Mouse (Mus musculus) heart, adult 8-10 months (tissue): Measurements from ENCODE around the gene Tagap. TPM values are rescaled to one million over a fixed set of nuclear protein-coding genes. Genes with fewer than 3 reads are reported as not detected.
A peak's percentile ranks its signal among the peaks of the same experiment; 100 is the strongest.
"Not testable (repeated sequence)": the region's sequence is repeated elsewhere in the genome, so short reads cannot be mapped to it uniquely, and the experiment has no call there.

Experiments used
- DNase-seq: peaks from one replicate; pipeline ENCODE4 v3.0.0; 2022; ENCODE audit warnings: low spot score
- total RNA-seq, 4 experiments: library from RNA; stranded (reverse); gene quantifications; 2 replicates each; pipeline ENCODE4 v1.2.4; 2022

The Tagap gene
- total RNA-seq, 4 experiments from 2014 or later, result 2.1 to 3.2 (median 2.5) TPM

DNA sequence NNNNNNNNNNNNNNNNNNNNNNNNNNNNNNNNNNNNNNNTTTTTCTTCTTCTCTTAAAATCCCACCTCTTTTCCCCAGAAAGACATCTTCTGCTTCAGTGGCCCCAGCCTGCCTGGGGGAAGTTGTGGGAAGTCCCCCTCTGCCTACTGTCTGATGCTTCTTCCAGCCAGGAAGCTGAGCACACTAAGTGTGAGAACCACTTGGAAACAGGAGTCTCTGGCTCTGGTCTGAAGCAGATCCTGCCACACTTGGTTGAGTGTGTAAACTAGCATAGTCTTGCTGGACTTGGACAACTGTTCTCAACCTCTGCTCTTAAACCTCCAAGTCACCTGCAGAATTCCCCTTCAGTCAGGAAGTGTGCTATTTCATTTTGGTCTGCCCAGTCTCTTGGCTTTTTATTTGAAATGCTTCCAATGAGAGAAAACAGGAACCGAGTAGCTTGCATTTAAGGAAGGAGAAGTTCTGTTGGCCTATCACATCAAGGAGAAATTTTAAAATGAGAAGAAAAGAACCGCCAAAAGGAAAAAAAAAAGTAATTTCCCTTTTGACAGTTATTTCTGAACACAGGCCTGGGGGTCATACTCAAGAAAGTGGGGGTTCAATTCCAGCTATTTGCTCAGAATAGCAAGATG lies 11.1 kb upstream of the Tagap start:
- no peak for DNase-seq

DNA sequence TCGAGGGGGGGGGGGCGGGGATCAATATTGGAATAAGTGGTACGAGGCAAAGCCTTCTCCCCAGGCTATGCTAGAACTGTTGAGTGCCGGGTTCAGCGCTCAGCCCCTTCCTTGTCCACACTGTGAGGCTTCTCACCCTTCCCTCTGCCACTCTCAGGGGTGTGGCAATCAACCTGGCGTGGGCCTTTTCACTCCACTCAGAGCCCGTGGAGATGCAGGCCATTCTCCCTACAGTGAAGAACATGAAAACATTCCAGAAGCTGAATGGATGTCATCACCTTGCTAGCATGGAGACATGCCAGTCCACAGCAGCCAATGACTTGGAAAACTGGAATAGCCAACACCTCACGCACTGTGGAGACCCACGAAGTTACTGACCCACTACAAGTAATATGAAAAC lies 10.0 kb upstream of the Tagap start:
- DNase-seq, result no peak

DNA sequence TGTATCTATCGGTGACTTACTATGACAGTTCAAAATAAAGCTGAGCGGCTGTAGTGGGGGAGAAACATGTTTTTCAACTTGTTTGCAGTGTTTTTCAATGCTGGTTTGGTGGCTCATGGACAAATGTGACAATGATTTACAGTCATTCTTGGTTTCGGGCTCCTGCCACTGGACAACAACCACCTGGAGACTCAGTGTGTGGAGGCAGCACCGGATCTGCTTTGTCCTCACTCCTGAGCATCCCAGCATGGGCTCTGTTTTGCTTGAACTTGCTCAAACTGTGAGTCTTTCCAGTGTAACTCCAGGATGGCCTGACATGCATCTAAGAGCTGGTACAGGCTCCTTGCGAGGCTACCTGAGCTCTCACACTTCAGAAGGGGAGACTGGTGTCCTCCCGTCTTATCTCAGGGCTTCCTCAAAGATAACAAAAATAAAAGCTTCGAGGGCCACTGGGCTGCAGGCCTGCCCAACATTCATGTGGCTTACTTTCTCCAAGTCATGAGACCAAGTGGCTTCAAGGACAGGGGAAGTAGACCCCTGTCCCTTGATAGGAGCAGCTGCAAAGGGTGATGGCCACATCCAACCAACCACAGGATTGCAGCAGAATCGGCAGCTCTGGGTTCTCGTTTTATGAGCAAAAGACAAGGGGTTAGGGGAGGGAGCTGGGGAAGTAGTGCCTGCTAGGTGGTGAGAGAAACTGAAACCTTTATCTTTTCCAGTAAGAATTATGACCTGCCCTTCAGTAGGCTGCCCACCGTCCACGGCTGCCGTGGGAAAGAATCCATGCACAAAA lies 8.8 kb upstream of the Tagap start:
- DNase-seq, result no peak

DNA sequence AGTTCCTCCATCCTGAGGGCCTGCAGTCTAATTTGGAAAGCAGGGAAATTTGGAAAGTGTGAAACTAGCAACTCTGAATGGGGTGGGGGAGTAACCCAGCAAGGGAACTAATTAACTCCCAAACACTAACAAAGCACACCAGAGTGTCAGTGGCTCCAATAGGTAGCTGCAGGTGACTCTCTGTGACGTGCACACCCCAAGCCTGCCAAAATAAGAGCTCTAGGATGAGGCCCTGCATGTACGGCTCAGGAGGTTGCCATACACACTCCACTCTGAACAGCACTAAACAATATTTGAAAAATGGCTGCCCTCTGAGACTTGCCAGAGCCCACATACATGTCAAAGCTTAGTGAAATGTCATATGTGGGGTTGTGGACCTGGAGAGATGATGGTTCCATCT lies 7.4 kb upstream of the Tagap start:
- DNase-seq, result no peak

DNA sequence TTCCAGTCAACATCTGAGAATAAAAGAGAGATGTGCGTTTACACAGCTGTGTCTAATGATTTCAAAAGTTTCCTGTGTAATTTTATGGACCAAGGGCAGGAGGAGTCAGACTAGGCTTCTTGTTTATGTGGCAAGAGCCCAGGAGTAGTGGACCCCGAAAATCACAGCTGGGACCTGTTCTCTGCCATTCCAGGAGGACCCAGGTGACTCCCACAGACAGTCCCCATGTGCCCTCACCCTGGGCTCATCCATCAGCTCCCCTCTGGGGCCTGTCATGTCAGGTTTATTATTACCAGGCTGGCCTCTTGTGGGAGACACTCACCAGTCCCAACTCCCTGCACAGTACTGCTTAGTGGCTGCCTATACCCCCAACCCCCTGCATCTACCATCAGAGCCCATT lies 6.6 kb upstream of the Tagap start:
- no peak for DNase-seq

DNA sequence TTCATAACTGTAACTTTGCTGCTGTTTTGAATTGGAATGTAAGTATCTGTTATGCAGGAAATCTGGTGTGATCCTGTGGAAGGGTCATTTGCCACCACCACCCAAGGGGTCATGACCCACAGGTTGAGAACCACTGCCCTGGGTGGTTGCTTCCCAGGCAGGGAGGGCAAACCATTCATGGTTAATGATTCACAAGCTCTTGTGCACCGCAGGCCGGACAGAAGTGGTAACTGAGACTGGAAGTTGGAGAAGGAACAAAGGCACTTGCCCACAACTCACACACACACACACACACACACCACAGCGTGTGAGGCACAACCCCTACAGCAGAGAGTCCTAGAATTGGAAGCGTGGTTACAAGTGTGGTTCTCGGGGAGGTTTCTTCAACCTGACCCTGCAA lies 3.2 kb upstream of the Tagap start:
- DNase-seq, result no peak

DNA sequence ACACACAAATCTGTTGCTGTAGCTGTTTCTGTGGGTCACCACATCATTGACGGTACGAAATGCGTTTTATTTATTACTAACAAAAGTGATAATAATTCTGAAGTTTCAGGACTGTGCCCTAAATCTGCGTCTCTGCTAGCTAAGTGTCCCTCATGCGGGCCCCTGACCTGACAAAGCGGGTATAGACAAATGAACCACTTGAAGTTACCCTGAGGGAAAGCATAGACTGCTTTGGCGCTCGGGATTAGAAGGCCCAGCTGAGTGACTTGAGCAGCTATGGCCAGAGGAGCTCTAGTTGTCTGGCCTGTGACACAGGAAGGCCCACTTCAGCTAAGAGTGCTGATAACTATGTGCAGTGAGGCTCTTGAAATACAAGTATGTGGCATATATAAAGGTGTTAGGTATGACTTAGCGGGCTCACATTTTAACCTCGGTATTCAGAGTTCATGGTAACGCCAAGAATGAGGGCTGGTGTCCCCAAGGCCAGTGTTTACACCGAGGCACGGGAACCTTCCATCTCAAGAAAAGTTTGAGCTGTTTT lies 1.5 kb upstream of the Tagap start:
- DNase-seq, result no peak

DNA sequence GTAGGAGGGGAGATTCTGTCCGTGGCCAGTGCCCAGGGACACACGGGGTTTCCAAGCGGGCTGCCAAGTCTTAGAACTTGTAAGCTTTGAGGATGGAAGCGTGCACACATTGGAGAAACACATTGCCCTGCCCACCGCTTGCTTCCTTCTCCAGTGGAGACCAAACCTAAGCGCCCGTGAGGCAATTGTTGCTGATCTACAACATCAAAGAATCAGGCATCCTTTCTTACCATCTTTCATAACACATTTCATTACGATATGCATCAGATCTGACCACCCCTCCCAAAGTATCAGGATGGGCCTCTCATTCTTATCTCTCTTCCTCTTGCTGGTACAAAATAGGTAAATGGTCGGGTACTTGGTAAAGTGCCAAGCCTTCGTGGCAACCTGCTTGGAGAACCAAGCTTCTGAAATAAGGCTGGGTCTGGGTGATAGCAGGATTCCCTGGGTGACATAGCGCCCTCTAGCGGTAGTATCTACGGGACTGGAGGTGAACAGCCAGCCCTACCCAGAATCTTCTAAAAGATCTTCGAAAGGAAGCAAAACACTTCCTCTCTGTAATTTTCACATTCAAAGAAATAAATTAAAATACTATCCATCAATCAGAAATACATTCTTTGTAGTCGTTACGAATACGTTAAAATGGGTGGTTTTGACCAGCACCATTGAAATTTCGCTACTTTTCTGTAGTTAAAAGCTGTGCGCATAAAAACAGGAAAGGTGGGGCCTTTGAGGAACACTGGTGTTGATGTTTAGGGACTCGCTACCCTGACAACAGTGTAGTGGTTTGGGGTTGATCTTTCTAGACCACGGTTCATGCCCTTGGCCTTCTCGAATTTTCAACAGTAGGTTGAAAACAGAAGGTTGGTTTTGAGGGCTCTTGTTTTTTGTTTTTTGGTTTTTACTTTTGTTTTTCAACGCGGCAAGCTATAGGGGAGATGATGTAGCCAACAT lies 2.1 kb downstream of the Tagap start:
- DNase-seq, result peak; percentile 67

DNA sequence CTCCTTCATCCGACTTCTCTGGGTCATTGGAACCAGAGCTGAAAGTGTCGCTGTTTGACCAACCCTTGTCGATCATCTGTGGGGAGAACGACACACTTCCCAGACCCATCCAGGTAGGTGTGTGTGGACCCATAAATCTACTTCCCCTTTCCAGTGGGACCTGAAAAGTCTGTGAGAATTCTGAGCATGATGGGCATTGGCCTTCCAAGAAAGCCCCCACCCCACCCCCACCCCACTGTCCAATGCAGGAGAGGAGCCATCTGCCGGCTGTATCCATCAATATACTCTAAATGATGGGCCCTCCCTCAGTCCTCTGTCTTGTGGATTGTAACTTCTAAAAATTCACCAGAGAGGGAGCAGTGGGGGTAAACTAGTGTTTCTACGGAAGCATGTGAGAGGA lies 2.9 kb downstream of the Tagap start:
- DNase-seq, result no peak

DNA sequence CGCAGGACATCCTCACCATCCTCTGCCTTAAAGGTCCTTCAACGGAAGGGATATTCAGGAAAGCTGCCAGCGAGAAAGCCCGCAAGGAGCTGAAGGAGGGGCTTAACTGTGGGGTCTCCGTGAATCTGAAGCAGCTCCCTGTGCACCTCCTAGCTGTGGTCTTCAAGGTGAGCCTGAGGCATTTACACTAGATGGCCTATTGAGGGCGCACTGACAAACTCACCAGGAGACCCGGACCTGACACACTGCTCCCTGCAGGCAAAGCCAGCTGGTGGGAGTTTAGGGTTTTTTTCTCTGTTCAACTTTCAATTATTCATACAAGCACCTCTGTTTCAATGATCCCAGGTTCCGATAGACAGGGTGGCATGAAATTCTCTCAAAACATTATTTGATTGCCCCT lies 3.5 kb downstream of the Tagap start:
- no peak for DNase-seq

DNA sequence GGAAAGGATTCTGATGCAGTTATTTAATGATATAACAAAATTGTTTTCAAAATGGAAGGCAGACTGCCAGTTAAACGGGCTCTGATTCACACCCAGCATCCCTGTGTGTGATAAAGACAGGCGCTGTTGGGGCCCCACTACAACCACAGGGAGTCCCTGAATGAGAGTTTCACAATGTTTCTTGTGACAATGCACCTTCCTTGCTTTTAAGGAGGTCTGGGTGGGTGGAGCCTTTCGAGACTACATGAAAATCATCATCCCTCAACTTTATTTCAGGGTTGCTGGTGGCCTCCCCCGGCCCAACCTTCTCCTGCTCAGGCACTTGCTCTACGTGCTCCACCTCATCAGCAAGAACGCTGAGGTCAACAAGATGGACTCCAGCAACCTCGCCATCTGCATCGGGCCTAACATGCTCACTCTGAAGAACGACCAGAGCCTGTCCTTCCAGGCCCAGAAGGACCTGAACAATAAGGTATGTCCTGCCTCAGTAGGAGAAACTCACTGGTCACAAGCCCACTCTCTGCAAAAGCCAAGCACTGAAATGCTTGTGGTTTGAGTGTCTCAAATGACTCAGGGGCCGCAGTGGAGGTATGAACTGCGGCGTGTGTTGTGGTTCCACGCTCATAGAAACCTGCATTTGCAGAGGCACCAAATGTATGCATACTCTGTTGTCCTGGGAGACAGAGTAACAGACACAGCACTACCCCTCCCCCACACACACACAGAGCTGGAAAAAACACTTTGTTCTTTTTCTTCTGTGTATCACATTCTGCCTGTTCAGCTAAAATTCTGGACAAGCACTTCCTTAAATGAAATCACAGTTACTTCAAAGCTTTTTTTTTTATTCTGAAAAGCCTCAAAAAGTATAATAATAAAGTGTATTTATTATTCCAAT lies 5.5 kb downstream of the Tagap start:
- no peak for DNase-seq

DNA sequence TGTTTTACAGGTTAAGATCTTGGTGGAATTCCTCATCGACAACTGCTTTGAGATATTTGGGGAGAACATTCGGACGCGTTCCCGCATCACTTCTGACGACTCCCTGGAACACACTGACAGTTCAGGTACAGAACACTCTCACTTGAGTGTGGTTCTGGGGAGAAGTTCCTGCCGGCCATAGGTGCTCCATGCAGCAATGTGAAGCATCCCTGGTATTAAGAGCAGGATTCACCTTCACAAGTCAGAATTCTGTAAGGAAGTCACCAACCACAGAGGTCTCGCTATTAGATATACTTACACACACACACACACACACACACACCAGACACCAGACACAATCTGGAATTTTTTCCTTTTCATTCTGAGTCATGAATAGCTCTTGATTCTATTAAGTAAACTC lies 6.3 kb downstream of the Tagap start:
- DNase-seq, result not testable (repeated sequence)

DNA sequence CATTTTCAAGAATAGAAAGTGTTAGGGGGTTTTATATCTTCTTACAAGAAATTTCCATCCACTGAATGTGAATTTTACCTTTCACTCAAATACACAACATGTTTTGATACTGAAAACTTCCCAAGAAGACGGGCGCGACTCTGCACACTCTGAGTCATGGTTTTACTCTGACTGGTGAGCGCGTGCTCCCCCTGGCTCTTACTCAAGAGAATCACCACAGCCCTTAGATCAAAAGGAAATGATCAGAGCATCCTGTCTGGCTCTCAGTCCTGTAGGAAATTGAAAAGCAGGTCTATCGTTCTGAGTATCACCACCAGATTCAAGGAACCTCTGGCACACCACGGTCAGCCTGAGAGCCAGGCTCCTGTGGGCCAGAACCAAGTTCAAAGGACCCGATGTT lies 13.8 kb downstream of the Tagap start:
- peak; percentile 24 for DNase-seq

DNA sequence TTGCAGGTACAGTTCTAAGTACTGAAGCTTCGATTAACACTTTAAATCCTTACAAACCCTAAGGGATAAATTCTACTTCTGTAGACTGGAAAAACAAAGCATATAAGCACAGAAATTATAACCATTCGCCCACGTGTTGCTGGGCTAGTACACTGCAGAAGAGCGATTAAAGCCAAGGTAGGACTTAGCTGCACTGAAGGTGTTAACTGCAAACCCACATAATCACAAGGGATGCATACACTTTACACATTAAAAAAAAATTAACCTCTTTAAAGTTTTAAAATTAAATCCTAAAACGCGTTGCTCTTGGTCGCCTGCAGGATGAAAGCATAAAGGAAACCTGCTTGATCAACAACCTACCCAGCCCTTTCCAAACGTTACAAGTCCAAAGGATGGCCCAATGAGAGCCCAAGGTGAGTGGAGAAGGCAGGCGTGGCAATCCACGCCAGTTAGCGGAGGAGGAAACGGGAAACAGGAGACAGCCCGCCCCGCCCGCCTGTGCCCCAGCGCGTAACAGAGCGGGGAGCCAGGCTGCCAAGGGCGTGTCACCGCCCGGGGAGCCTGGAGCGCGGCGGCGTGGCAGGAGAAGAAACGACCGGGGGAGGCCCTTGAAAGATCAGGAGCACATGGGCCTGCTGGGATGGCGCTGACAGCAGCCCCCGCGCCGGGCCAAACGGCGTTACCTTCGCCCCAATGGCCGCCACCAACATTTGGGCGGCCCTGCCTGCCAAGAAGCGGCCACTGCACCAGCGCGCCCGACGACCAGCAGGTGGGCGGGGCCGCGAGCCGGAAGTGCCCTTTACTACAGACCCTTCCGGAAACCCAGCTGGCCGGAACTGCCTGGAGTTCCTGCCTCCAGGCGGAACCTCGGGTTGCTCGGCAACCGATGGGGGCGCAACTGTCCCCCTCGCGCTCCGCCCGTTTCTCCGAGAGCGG lies 19.6 kb downstream of the Tagap start, which contains the start of gene Rsph3a:
Gene Rsph3a (plus strand): TSS at position 498 of the 936 bp plus-strand sequence.
- peak; percentile 82 for DNase-seq

DNA sequence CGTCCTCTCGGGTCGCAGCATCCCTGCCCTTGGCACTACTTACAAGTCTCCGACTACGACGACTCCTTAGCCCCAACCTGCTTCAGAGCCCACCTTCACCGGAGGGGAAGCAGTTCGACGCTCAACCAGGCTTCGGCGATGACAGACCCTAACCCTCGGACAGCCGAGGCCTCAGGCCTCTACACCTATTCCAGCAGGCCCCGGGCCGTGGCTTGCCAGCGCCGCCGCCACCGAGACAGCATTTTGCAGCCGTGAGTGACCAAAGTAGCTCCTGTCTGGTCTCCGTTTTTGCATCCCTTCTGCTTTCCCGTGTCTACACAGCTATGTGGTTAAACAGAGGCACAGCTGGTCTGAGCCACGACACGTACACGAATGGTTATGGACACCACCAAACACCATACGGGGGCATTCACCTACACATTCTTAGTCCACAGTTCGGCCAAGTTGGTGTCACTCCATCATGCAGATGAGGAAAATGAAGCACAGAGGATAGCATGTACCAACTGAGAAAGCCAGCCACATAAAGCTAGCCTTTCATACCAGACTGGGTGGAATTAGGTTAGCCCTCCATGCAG lies 20.3 kb downstream of the Tagap start:
- not testable (repeated sequence) for DNase-seq

DNA sequence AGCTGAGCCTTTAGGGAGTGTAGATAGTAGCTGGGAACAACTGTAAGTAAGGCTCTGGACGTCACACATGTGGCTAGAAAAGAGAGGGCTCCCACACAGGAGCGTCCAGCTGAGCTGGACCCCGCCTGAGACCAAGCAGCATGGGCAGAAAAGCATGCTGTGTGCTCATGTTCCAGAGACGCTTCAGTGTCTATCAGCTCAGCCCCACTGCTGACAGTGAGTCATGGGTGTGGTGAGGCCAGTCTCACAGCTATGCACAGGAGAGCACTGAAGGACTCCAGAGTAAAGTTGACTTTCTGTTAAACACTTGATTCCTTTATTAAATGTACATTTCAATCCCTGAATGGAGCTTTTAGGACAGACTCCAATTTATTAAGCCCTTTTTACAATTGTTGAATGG lies 25.5 kb downstream of the Tagap start:
- DNase-seq, result not testable (repeated sequence)

DNA sequence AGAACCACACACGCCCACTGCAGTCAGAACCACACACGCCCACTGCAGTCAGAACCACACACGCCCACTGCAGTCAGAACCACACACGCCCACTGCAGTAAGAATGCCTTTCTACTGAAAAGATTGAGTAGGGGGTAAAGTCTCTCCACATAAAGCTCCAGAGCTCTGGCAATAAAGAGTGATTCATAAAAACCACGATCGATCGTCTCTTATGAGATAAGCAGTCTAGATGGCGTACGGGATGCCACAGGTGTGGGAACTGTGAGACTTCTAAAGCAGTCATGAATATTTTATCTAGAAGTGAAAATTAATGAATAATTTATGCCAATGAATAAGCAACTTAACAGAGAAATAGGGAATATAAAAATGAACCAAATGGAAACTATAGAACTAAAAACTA lies 31.4 kb downstream of the Tagap start:
- not testable (repeated sequence) for DNase-seq

DNA sequence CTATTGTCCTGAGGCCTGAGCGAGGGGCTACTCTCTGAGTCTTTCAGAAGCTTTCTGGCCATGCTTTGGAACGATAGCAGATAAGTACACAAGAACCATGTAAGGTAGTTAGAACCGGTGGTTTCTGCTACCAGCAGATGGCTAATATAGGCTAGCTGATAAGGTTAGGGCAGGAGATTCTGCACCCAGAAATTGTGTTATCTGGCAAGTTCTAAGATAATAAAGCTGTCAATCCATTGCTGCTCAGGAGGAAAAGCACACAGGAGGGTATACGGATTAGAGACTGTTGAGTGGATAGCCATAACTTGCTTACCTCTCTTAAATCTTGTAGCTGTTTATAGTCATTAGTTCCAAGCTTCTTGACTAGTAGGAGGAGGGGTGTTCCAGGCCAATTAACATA lies 37.5 kb downstream of the Tagap start:
- not testable (repeated sequence) for DNase-seq

DNA sequence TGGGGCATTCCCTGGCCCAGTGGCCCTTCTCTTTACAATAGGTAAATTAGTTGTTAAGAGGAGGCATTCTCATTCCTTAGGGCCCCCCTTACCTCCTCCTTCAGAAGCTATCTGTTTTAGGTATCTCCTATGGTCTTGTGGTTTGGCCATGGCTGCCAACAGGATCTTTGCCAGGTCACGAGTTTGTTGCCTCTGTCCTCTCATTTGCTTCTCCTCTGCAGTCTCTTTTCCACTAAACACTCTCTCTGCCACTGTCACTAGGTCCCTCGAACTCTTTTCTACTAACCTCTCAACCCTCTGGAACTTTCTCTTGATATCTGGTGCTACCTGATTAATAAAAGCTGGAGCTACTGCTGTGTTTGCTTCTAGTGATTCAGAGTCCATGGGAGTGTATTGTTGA lies 38.6 kb downstream of the Tagap start:
- DNase-seq, result not testable (repeated sequence)
